19 mouse cellular contexts compared by ENCODE assay signal in the genomic region with DNA sequence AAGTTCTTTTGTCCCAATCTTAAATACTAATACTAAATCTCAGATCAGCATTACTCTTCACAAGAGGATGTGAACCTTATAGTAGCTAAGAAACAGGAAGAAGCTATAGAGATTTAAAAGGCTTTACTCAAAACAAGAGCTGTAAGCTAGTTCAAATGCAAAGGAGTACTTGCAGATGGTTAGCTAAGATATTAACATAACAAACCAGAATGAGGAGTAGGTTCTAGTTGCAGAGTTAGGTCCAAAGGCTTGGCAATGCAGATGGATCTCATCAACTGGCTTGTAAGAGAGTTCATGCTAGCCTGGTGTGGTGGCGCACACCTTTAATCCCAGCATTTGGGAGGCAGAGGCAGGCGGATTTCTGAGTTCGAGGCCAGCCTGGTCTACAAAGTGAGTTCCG. TPM values are rescaled to one million over a fixed set of nuclear protein-coding genes. Genes with fewer than 3 reads are reported as not detected.
A peak's percentile ranks its signal among the peaks of the same experiment; 100 is the strongest.
DNase-seq lines count a peak whose midpoint lies in the region; ATAC-seq lines count a peak whose summit lies in the region.
"Had no signal": no experiment of that assay in that cellular context is flagged by ENCODE, and none has a peak within 500 bp of the region (broad histone marks: within the 10 kb centered on the region; RNA-seq: fewer than 3 reads in every experiment).

No protein-coding gene starts in this region.

- ATAC-seq in megakaryocyte progenitor cell, adult 5-6 weeks (replicated peaks; ENCODE audit: poor library complexity) = no peak
- ATAC-seq in megakaryocyte-erythroid progenitor cell, adult 5-6 weeks (replicated peaks; ENCODE audit: low FRiP score, low TSS enrichment, poor library complexity, severe bottlenecking) = no peak
- ATAC-seq: forebrain, embryonic 14.5 days; forebrain, postnatal 0 days; Patski had no signal

- peak; percentile 95 for DNase-seq in ES-CJ7 (ENCODE audit: low read depth, low spot score)
- peak; percentile 96 for DNase-seq in R1 (ENCODE audit: low read depth, low spot score)
- DNase-seq in ZHBTc4 (ENCODE audit: low read depth, low spot score) = peak; percentile 88
- no peak for DNase-seq in lung, postnatal 10 days
- DNase-seq: adrenal gland, adult 2 months; adrenal gland, postnatal 10 days; adrenal gland, postnatal 25 days; cerebellum, adult 11 months; cerebellum, adult 18-20 months; cerebellum, adult 8-10 months; cerebellum, adult 9-11 months; cerebellum, postnatal 14 days; cerebellum, postnatal 36 days; embryo, embryonic 11 days; forebrain, postnatal 0 days had no signal

RNA-seq across cellular contexts. Expression of gene Mms22l, which starts 59.0 kb away (rescaled TPM):
- 59.5 and 70.3 TPM in 2 replicates for total RNA-seq in megakaryocyte progenitor cell, adult 5-6 weeks (2015)
- total RNA-seq in megakaryocyte progenitor cell, adult 5-6 weeks (2017) = 42.9 and 46.4 TPM in 2 replicates
- 68.6 and 78.1 TPM in 2 replicates for total RNA-seq in megakaryocyte-erythroid progenitor cell, adult 5-6 weeks (2014; fragmentation: Nextera tagmentation)
- 61.1 and 72.1 TPM in 2 replicates for total RNA-seq in megakaryocyte-erythroid progenitor cell, adult 5-6 weeks (2017)
